Mouse (Mus musculus) heart, adult 2 months (tissue): Measurements from ENCODE around the gene Dnajc7.

Experiments used
- CTCF ChIP-seq: fragments of 200-600 bp; IDR thresholded peaks from 2 replicates; pipeline ENCODE4 v1.8.1; 2022; ENCODE audit warnings: antibody characterized with exemption, mild to moderate bottlenecking, moderate library complexity
- EP300 ChIP-seq: fragments of 200-500 bp; IDR thresholded peaks from 2 replicates; pipeline ENCODE4 v1.6.1; 2011; ENCODE audit warnings: low read depth, low read length, control low read depth; ENCODE audit not compliant: insufficient read depth
- POLR2A ChIP-seq: fragments of 200-500 bp; IDR thresholded peaks from 2 replicates; pipeline ENCODE4 v1.6.1; 2011; ENCODE audit warnings: mild to moderate bottlenecking, low read depth, low read length, control low read depth; ENCODE audit not compliant: insufficient read depth

DNA sequence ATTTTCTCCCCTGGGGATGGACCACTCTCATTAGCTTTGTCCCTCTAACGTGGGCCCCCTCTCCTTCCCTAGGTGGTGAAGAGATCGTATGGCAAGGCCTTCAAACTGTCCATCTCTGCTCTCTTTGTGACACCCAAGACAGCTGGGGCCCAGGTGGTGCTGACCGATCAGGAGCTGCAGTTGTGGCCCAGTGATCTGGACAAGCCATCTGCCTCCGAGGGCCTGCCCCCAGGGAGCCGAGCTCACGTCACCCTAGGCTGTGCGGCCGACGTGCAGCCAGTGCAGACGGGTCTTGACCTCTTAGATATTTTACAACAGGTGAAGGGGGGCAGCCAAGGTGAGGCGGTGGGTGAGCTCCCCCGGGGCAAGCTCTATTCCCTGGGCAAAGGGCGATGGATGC, 39.7 kb downstream of the Dnajc7 start:
- TF ChIP-seq CTCF (no peak), POLR2A (no peak), EP300 (no peak)
